Mouse (Mus musculus): ENCODE data around the gene Ces1a.

The Ces1a gene

GRCm38 (mm10) chr8:93048092-93048491 is at the start of gene Ces1a:
Gene Ces1a, minus strand, starts transcription at chr8:93048192.
- DNase-seq = no peak

GRCm38 (mm10) chr8:93095376-93095775 is 47.4 kb upstream of the Ces1a start:
- DNase-seq = peak; percentile 63 to 64

DNA sequence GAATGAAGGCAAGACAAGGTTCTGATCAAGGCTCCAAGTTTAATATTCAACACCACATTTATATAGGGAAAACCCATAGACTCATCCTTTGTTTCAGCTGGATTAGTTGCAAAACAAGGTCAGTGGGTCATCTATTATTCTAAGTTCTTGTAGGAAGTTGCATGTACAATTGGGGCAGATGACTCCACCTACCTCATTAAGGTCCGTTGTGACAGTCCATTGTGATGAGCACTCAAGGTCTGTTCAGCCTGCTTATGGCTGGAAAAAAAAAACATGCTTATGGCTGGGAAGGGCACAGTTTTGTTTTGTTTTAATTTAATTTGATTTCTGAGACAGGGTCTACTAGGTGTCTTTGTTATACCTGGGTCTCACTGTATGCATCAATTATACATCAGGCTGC is 43.3 kb upstream of the Ces1a start:
- no peak for DNase-seq

- no peak for DNase-seq
These were observed 40.7 kb upstream of the Ces1a start for GRCm38 (mm10) chr8:93088686-93089122.

GRCm38 (mm10) chr8:93088193-93088592 is 40.2 kb upstream of the Ces1a start:
- no peak for DNase-seq

GRCm38 (mm10) chr8:93079887-93080286 is 31.9 kb upstream of the Ces1a start, which contains the start of gene Ces1b:
Gene Ces1b, minus strand, starts transcription at chr8:93080017.
- no peak for DNase-seq

GRCm38 (mm10) chr8:93075251-93075650 is 27.3 kb upstream of the Ces1a start:
- peak in 1 of 2 experiments; percentile 8 for DNase-seq

GRCm38 (mm10) chr8:93063416-93064117 is 15.6 kb upstream of the Ces1a start:
- DNase-seq = no peak

- peak; percentile 79 to 86 for DNase-seq
These were observed 11.2 kb upstream of the Ces1a start for GRCm38 (mm10) chr8:93059185-93059584.

DNA sequence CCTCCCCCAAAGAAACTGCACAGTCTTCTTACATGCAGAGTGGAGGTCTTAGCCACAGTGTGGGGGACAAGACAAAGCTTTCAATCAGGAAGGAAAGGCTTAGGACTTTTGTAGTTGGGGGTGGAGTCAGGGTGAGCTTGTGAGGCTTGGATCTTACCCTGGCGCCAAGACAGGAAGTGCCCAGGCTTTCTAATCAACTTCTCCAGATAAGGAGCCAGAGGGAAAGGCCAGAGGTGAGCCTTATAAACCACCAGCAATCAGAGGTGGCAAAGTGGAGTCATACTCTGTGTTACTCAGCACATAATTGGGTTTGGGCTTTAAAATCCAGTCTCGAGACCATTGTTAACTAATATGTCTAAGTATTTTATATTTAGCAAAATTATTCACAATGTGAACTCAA is 7.2 kb upstream of the Ces1a start:
- no peak for DNase-seq

GRCm38 (mm10) chr8:93048510-93049416 is 771 bp upstream of the Ces1a start:
- peak in 1 of 2 experiments; percentile 2 for DNase-seq

DNA sequence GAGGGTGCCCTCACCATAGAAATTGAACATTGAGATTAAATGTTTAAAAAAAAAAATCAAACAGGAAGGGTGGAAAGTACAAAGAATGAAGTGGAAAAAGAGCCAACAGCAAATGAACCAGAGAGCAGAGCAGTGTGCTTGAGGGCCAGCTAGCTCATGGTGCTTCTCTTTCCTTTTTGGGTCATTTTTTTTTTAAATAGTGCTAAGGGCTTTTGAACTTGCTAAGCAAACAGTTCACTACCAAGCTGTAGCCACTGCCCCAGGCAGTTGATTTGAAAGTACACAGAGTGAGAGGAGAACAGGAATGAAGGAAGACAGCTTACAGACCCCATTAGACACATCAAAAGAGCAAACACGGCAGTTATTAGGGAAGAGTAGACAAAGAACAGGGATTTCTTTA is 4.9 kb downstream of the Ces1a start:
- DNase-seq = no peak

GRCm38 (mm10) chr8:93040776-93041567 is 7.0 kb downstream of the Ces1a start:
- DNase-seq = no peak

- no peak for DNase-seq
These were observed 7.7 kb downstream of the Ces1a start for GRCm38 (mm10) chr8:93040256-93040655.

- no peak for DNase-seq
These were observed 9.2 kb downstream of the Ces1a start for GRCm38 (mm10) chr8:93038831-93039230.

GRCm38 (mm10) chr8:93030664-93031063 is 17.3 kb downstream of the Ces1a start:
- DNase-seq = no peak

DNA sequence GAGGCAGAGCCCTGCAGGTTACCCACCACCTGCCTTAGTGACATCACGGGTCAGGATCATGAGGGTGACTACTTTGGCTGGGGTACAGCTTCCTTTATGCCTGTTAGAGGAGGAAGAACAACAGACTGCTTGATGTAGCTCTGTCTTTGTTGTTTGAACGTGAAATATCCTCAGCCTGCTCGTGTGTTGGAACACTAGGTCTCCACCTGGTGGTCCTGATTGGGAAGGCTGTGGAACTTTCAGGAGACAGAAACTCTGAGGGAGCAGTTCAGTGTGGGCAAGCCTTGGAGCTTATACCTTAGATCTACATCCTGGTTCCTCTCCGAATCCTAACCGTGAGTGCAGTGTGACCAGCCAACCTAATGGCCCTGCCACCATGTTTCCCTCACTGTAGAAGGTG is 26.3 kb downstream of the Ces1a start:
- no peak for DNase-seq

DNA sequence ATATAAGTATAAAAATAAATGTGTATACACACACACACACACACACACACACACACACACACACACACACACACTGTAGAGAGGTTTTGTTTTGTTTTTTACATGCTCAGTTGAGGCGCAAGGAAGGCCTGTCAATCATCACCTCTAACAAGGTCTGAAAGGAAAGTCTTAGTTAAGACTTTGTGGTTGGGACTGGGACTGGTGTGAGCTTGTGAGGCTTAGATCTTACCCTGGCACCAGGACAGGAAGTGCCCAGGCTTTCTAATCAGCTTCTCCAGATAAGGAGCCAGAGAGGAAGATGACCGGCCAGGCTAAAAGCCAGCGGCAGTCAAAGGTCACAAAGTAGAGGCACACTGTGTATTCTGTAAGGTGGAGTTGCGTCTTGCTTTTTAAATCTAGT is 33.7 kb downstream of the Ces1a start:
- DNase-seq = no peak

GRCm38 (mm10) chr8:93012226-93012625 is 35.8 kb downstream of the Ces1a start:
- peak in 1 of 2 experiments; percentile 17 for DNase-seq

DNA sequence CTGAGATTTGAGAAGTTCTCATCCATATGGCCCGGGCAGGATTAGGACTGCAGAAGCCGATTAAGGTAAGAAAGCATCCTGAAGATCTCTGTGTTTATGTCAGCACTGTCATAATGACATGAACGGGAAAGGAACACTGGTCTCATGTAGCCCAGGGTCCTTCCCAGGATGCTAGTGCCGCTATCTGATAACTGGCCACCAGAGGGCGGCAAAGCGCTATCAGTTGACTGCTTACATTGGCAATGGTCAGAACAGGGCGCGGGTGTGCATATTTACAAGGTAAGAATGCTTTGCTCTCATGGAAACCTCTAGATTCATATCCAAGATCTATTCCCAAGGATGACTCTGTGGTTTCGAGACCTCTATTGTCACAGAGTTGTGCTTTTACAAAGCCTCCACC is 36.6 kb downstream of the Ces1a start:
- DNase-seq = peak; percentile 93 to 97

- DNase-seq = peak; percentile 66 to 72
These were observed 37.7 kb downstream of the Ces1a start for GRCm38 (mm10) chr8:93010286-93010685.

DNA sequence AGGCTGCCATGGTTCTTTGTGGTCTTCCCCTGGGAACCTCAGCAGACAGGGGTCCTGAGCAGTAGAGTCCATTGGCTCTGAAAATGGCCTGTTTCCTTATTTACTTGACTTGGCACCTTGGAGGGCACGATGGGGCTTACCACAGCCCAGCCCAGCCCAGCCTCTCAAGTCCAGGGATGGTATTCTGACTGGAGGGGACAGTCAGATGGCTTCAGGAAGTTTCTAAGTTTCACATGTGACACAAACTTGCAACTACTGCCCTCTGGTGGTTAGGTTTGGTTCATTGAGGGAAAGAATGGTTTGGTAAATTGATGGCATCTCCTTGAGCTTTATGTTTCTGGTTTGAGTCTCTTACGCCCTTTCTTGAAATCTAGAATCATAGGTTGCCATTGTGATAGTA is 49.4 kb downstream of the Ces1a start:
- peak; percentile 75 to 84 for DNase-seq

- peak; percentile 66 to 69 for DNase-seq
These were observed 51.2 kb downstream of the Ces1a start for GRCm38 (mm10) chr8:92996840-92997239.
